Comparison of ENCODE assay signal across 8 mouse cellular contexts in genomic region chr2:120154361-120154894, GRCm38 (mm10). TPM values are rescaled to one million over a fixed set of nuclear protein-coding genes. Genes with fewer than 3 reads are reported as not detected.
DNase-seq lines count a peak whose midpoint lies in the region; ATAC-seq lines count a peak whose summit lies in the region.

Gene Ehd4, minus strand, starts transcription at chr2:120154606.

- peak within 1 kb of the TSS; percentile 53 to 87 for H3K27ac ChIP-seq in heart, embryonic 14.5 days (replicated peaks in 1 of 2; ENCODE audit: control insufficient read depth in 1 of 2, insufficient read depth in 1 of 2, low read depth in 2 of 2, low read length in 2 of 2)
- H3K27ac ChIP-seq in liver, embryonic 13.5 days: peak within 1 kb of the TSS; percentile 88
- H3K27ac ChIP-seq in stomach, embryonic 16.5 days (ENCODE audit: low read length): peak within 1 kb of the TSS; percentile 76

- DNase-seq in c-Kit-negative CD71-positive TER-119-positive erythroid progenitor cells, embryonic 14.5 days (ENCODE audit: low read depth, low spot score): peak; percentile 98
- DNase-seq in fibroblast of lung, adult 2 months (ENCODE audit: low read depth): peak; percentile 84
- peak; percentile 99 for DNase-seq in kidney, postnatal 14 days
- DNase-seq in liver, embryonic 13.5 days: peak; percentile 98
- peak; percentile 95 for DNase-seq in neural tube, embryonic 10.5 days (ENCODE audit: extremely low spot score, low spot score)

- peaks cover 0 to 15% of the 10 kb centered on the region in 2 experiments; a peak in 2 of 4 replicates for H3K4me1 ChIP-seq in heart, embryonic 14.5 days (ENCODE audit: control insufficient read depth in 2 of 2, insufficient read depth in 2 of 2, low read length in 2 of 2)
- peaks cover 28% of the 10 kb centered on the region for H3K4me1 ChIP-seq in liver, embryonic 13.5 days (replicated peaks)
- 0 out of 2 replicates have a peak, but pooled peaks cover 8% of the 10 kb centered on the region for H3K4me1 ChIP-seq in stomach, embryonic 16.5 days (ENCODE audit: control insufficient read depth, insufficient read depth, low read length)

- H3K9me3 ChIP-seq in heart, embryonic 14.5 days (ENCODE audit: control insufficient read depth, low read length): 0 out of 2 replicates have a peak, but pooled peaks cover 3% of the 10 kb centered on the region
- H3K9me3 ChIP-seq in liver, embryonic 13.5 days (replicated peaks): no peaks in the 10 kb centered on the region
- no peaks in the 10 kb centered on the region for H3K9me3 ChIP-seq in stomach, embryonic 16.5 days (replicated peaks; ENCODE audit: control insufficient read depth, low read length)

- H3K4me3 ChIP-seq in heart, embryonic 14.5 days (ENCODE audit: control insufficient read depth in 1 of 2, insufficient read depth in 1 of 2, low read depth in 1 of 2, low read length in 2 of 2): peak within 1 kb of the TSS; percentile 62 to 95
- H3K4me3 ChIP-seq in liver, embryonic 13.5 days (replicated peaks): peak within 1 kb of the TSS; percentile 76
- H3K4me3 ChIP-seq in stomach, embryonic 16.5 days (replicated peaks; ENCODE audit: low read length): peak within 1 kb of the TSS; percentile 78

- H3K9ac ChIP-seq in heart, embryonic 14.5 days (ENCODE audit: low read length): peak within 1 kb of the TSS; percentile 97
- H3K9ac ChIP-seq in liver, embryonic 13.5 days: peak within 1 kb of the TSS; percentile 91
- peak within 1 kb of the TSS; percentile 81 for H3K9ac ChIP-seq in stomach, embryonic 16.5 days (ENCODE audit: low read length)

- H3K4me2 ChIP-seq in heart, embryonic 14.5 days (ENCODE audit: low read length): peak within 1 kb of the TSS; percentile 93
- peak within 1 kb of the TSS; percentile 91 for H3K4me2 ChIP-seq in liver, embryonic 13.5 days
- H3K4me2 ChIP-seq in stomach, embryonic 16.5 days (ENCODE audit: low read depth, low read length): peak within 1 kb of the TSS; percentile 98

- peaks cover 17% of the 10 kb centered on the region; the same call in 1 of the 2 replicates for H3K36me3 ChIP-seq in heart, embryonic 14.5 days (ENCODE audit: control insufficient read depth, insufficient read depth, low read length)
- H3K36me3 ChIP-seq in liver, embryonic 13.5 days: no peaks in the 10 kb centered on the region
- H3K36me3 ChIP-seq in stomach, embryonic 16.5 days (ENCODE audit: control insufficient read depth, insufficient read depth, low read length): no peaks in the 10 kb centered on the region

- no peaks in the 10 kb centered on the region for H3K27me3 ChIP-seq in heart, embryonic 14.5 days (ENCODE audit: control insufficient read depth, insufficient read depth, low read length)
- no peaks in the 10 kb centered on the region for H3K27me3 ChIP-seq in liver, embryonic 13.5 days
- H3K27me3 ChIP-seq in stomach, embryonic 16.5 days (ENCODE audit: control insufficient read depth, insufficient read depth, low read length): no peaks in the 10 kb centered on the region

- ATAC-seq in CD4-positive, CD25-positive, alpha-beta regulatory T cell, adult 4 months: peak; percentile 97
- peak; percentile 95 for ATAC-seq in heart, embryonic 14.5 days (ENCODE audit: insufficient number of reproducible peaks, insufficient read depth, low FRiP score, low read depth)
- peak; percentile 99 for ATAC-seq in liver, embryonic 13.5 days (ENCODE audit: low read depth)
- peak; percentile 97 for ATAC-seq in stomach, embryonic 16.5 days (ENCODE audit: insufficient read depth, low FRiP score)

- WGBS in heart, embryonic 14.5 days: under 1% methylated on average over 53 of the region's 53 CpGs
- under 1% methylated on average over 53 of the region's 53 CpGs for WGBS in liver, embryonic 13.5 days (ENCODE audit: insufficient replicate concordance)
- WGBS in stomach, embryonic 16.5 days: under 1% methylated on average over 53 of the region's 53 CpGs

RNA-seq across cellular contexts. Expression of gene Ehd4, which starts in this region (rescaled TPM):
- polyA plus RNA-seq in CD4-positive, CD25-positive, alpha-beta regulatory T cell, adult 4 months (2017; shearing (Covaris generic)): 1 to 10 TPM; 6.6 to 8.5 TPM
- 141 and 152 TPM in 2 replicates for polyA plus RNA-seq in heart, embryonic 14.5 days (2014; fragmentation: Nextera tagmentation; extraction: Ambion mirVana)
- 27.2 and 30.8 TPM in 2 replicates for polyA plus RNA-seq in liver, embryonic 13.5 days (2015; fragmentation: Nextera tagmentation; extraction: Ambion mirVana)
- 46.5 and 55.0 TPM in 2 replicates for polyA plus RNA-seq in stomach, embryonic 16.5 days (2015; fragmentation: Nextera tagmentation; extraction: Ambion mirVana)

Comparison
In these comparisons a context has a peak if more than half of its experiments do, and no peak if none do; other contexts are left out.
1. Peak in every context shown above with its lines: DNase-seq, ATAC-seq, H3K4me3 ChIP-seq and H3K27ac ChIP-seq.